Mouse (Mus musculus): ENCODE measurements at regions not wholly inside any gene's neighbourhood (a gene's known extent, or its start where the extent isn't known, plus 50 kb on each side); places are given as distances from the start of the nearest gene placed in this dataset.

DNA sequence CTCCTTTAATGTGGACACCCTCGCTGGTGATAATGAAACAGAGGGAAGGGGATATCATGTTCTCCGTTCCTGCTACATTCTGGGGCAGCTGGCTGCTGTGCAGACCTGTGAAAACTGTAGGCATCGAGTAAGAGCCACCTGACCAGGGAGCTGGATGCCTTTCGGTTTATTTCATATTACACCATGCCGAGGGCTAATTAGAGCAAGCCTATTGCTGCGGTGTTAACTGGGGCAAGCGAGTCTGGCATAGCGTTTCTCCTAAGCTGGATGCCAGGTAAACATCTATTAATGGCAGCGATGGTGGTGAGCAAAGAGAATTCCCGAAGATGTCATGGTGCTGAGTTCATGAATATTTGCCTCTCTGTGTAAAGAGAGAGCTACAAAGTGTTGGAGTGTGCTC lies 215.8 kb upstream of the Auts2 start:
- ATAC-seq (ENCODE audit: low FRiP score, low read depth): no peak
- no peaks in the 10 kb centered on the region for H3K9me3 ChIP-seq (ENCODE audit: control insufficient read depth, low read length)
- 58% methylated on average over 10 of the region's 10 CpGs for WGBS
- no peaks in the 10 kb centered on the region for H3K36me3 ChIP-seq (ENCODE audit: control insufficient read depth, insufficient read depth, low read length)
- no peak overlapping the region for H3K4me2 ChIP-seq (replicated peaks; ENCODE audit: low read depth, low read length, severe bottlenecking)
- no peaks in the 10 kb centered on the region for H3K27me3 ChIP-seq (ENCODE audit: control insufficient read depth, insufficient read depth, low read length)
- DNase-seq (ENCODE audit: low spot score): no peak
- no peaks in the 10 kb centered on the region; the same call in 1 of the 2 replicates for H3K4me1 ChIP-seq (ENCODE audit: control insufficient read depth, insufficient read depth, low read length)
- TF ChIP-seq POLR2A (IDR thresholded peaks at IDR 0.05; ENCODE audit: borderline replicate concordance, extremely low read depth, insufficient read depth, insufficient read length): no peak
- no peak overlapping the region for H3K27ac ChIP-seq (replicated peaks; ENCODE audit: low read depth, low read length)
- H3K9ac ChIP-seq (ENCODE audit: low read depth, low read length, severe bottlenecking): no peak overlapping the region
- H3K4me3 ChIP-seq (replicated peaks; ENCODE audit: low read length): no peak overlapping the region

GRCm38 (mm10) chr5:132737966-132738365 lies 194.8 kb upstream of the Auts2 start:
- H3K36me3 ChIP-seq (ENCODE audit: control insufficient read depth, insufficient read depth, low read length): no peaks in the 10 kb centered on the region
- WGBS: 80% methylated on average over 5 of the region's 5 CpGs
- no peak for ATAC-seq (ENCODE audit: low FRiP score, low read depth)
- H3K4me2 ChIP-seq (replicated peaks; ENCODE audit: low read depth, low read length, severe bottlenecking): no peak overlapping the region
- H3K9me3 ChIP-seq (ENCODE audit: control insufficient read depth, low read length): no peaks in the 10 kb centered on the region
- H3K27me3 ChIP-seq (ENCODE audit: control insufficient read depth, insufficient read depth, low read length): no peaks in the 10 kb centered on the region
- H3K27ac ChIP-seq (replicated peaks; ENCODE audit: low read depth, low read length): no peak overlapping the region
- no peak overlapping the region for H3K4me3 ChIP-seq (replicated peaks; ENCODE audit: low read length)
- H3K9ac ChIP-seq (ENCODE audit: low read depth, low read length, severe bottlenecking): no peak overlapping the region
- TF ChIP-seq POLR2A (IDR thresholded peaks at IDR 0.05; ENCODE audit: borderline replicate concordance, extremely low read depth, insufficient read depth, insufficient read length): no peak
- no peaks in the 10 kb centered on the region for H3K4me1 ChIP-seq (ENCODE audit: control insufficient read depth, insufficient read depth, low read length)
- no peak for DNase-seq (ENCODE audit: low spot score)

DNA sequence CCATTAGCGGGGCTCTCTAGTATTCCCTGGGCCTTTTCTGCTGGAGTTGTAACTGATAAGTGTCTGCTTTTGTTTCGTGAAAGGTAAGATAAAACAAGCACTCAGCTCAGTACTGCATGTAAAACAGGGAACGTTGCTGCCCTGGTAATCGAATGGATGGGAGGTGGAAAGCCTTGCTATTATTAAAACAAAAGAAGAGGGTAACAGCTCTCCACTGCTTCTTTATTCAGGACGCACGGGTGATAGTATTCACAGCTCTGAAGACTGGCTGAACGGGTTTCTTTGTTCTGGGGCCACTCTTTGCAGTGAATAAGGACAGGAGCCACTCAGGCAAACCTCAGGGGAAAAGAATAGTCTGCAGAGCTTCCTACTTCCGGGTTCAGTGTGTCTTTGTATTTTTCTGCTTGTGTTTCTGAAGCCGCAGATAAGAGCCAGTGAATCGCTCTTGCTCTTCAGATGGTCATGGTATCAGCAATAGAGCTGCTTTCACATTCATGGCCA lies 185.6 kb upstream of the Auts2 start:
- Histone ChIP-seq H3K36me3 (ENCODE audit: control insufficient read depth, insufficient read depth, low read length) (no peaks in the 10 kb centered on the region), H3K9me3 (ENCODE audit: control insufficient read depth, low read length) (no peaks in the 10 kb centered on the region), H3K9ac (ENCODE audit: low read depth, low read length, severe bottlenecking) (no peak overlapping the region), H3K27me3 (ENCODE audit: control insufficient read depth, insufficient read depth, low read length) (no peaks in the 10 kb centered on the region), H3K4me2 (replicated peaks; ENCODE audit: low read depth, low read length, severe bottlenecking) (no peak overlapping the region), H3K4me1 (ENCODE audit: control insufficient read depth, insufficient read depth, low read length) (no peaks in the 10 kb centered on the region), H3K27ac (replicated peaks; ENCODE audit: low read depth, low read length) (no peak overlapping the region), H3K4me3 (replicated peaks; ENCODE audit: low read length) (no peak overlapping the region)
- no peak for TF ChIP-seq POLR2A (IDR thresholded peaks at IDR 0.05; ENCODE audit: borderline replicate concordance, extremely low read depth, insufficient read depth, insufficient read length)
- DNase-seq (ENCODE audit: low spot score): no peak
- WGBS: 59% methylated on average over 10 of the region's 10 CpGs
- no peak for ATAC-seq (ENCODE audit: low FRiP score, low read depth)

DNA sequence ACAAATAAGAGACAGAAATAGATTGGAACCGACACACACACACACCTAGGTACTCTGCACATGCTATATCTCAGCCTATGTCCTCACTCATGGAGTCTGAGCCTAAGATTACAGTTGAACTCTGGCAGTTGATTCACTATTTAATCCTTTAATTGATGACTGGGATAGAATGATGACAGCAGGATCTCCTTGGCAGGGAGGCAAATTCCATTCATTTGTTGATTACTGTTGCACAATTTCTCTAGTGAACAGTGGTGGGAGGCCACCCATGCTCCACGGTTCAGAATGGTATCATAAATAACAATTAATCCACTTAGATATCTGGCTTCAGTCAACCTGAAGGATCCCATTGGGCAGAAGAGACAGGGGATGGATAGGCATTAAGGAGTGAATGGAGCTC lies 181.3 kb upstream of the Auts2 start:
- 72% methylated on average over 2 of the region's 2 CpGs for WGBS
- TF ChIP-seq POLR2A (IDR thresholded peaks at IDR 0.05; ENCODE audit: borderline replicate concordance, extremely low read depth, insufficient read depth, insufficient read length): no peak
- ATAC-seq (ENCODE audit: low FRiP score, low read depth) (no peak), DNase-seq (ENCODE audit: low spot score) (no peak)
- no peaks in the 10 kb centered on the region for H3K27me3 ChIP-seq (ENCODE audit: control insufficient read depth, insufficient read depth, low read length)
- no peak overlapping the region for H3K4me2 ChIP-seq (replicated peaks; ENCODE audit: low read depth, low read length, severe bottlenecking)
- H3K9ac ChIP-seq (ENCODE audit: low read depth, low read length, severe bottlenecking): no peak overlapping the region
- no peaks in the 10 kb centered on the region for H3K4me1 ChIP-seq (ENCODE audit: control insufficient read depth, insufficient read depth, low read length)
- H3K36me3 ChIP-seq (ENCODE audit: control insufficient read depth, insufficient read depth, low read length): no peaks in the 10 kb centered on the region
- no peak overlapping the region for H3K4me3 ChIP-seq (replicated peaks; ENCODE audit: low read length)
- H3K27ac ChIP-seq (replicated peaks; ENCODE audit: low read depth, low read length): no peak overlapping the region
- H3K9me3 ChIP-seq (ENCODE audit: control insufficient read depth, low read length): no peaks in the 10 kb centered on the region

GRCm38 (mm10) chr5:132710301-132710700 lies 167.2 kb upstream of the Auts2 start:
- DNase-seq (ENCODE audit: low spot score): peak; percentile 88
- no peaks in the 10 kb centered on the region for H3K36me3 ChIP-seq (ENCODE audit: control insufficient read depth, insufficient read depth, low read length)
- ATAC-seq (ENCODE audit: low FRiP score, low read depth): no peak

GRCm38 (mm10) chr5:132707531-132707930 lies 164.4 kb upstream of the Auts2 start:
- Histone ChIP-seq H3K9me3 (ENCODE audit: control insufficient read depth, low read length) (no peaks in the 10 kb centered on the region), H3K9ac (ENCODE audit: low read depth, low read length, severe bottlenecking) (no peak overlapping the region), H3K4me2 (replicated peaks; ENCODE audit: low read depth, low read length, severe bottlenecking) (no peak overlapping the region), H3K27ac (replicated peaks; ENCODE audit: low read depth, low read length) (no peak overlapping the region), H3K4me1 (ENCODE audit: control insufficient read depth, insufficient read depth, low read length) (no peaks in the 10 kb centered on the region), H3K27me3 (ENCODE audit: control insufficient read depth, insufficient read depth, low read length) (no peaks in the 10 kb centered on the region), H3K36me3 (ENCODE audit: control insufficient read depth, insufficient read depth, low read length) (no peaks in the 10 kb centered on the region), H3K4me3 (replicated peaks; ENCODE audit: low read length) (no peak overlapping the region)
- ATAC-seq (ENCODE audit: low FRiP score, low read depth) (no peak), DNase-seq (ENCODE audit: low spot score) (no peak)
- 60% methylated on average over 4 of the region's 4 CpGs for WGBS
- no peak for TF ChIP-seq POLR2A (IDR thresholded peaks at IDR 0.05; ENCODE audit: borderline replicate concordance, extremely low read depth, insufficient read depth, insufficient read length)

More at GRCm38 (mm10) chr5:132710301-132710700, 167.2 kb upstream of the Auts2 start:
- Histone ChIP-seq H3K9ac (ENCODE audit: low read depth, low read length, severe bottlenecking) (no peak overlapping the region), H3K4me3 (replicated peaks; ENCODE audit: low read length) (no peak overlapping the region), H3K27ac (replicated peaks; ENCODE audit: low read depth, low read length) (no peak overlapping the region; the same call in 1 of the 2 replicates), H3K4me1 (ENCODE audit: control insufficient read depth, insufficient read depth, low read length) (no peaks in the 10 kb centered on the region), H3K4me2 (replicated peaks; ENCODE audit: low read depth, low read length, severe bottlenecking) (no peak overlapping the region), H3K27me3 (ENCODE audit: control insufficient read depth, insufficient read depth, low read length) (no peaks in the 10 kb centered on the region), H3K9me3 (ENCODE audit: control insufficient read depth, low read length) (no peaks in the 10 kb centered on the region)
- WGBS: 28% methylated on average over 4 of the region's 4 CpGs
- no peak for TF ChIP-seq POLR2A (IDR thresholded peaks at IDR 0.05; ENCODE audit: borderline replicate concordance, extremely low read depth, insufficient read depth, insufficient read length)
